Mouse (Mus musculus) intestine, embryonic 14.5 days (tissue): ENCODE results near the gene BC025920. TPM values are rescaled to one million over a fixed set of nuclear protein-coding genes. Genes with fewer than 3 reads are reported as not detected.

Experiments
- ATAC-seq: fragments of 200-750 bp; cut with Nextera tagmentation; replicated peaks from 2 replicates; pipeline ENCODE4 v1.8.0; 2017; ENCODE audit warnings: low read depth, moderate number of reproducible peaks, moderate TSS enrichment, moderate library complexity; ENCODE audit not compliant: low FRiP score, low TSS enrichment
- DNase-seq: peaks from one replicate; pipeline ENCODE4 v3.0.0-alpha.2; 2018; ENCODE audit warnings: low spot score
- H3K27ac ChIP-seq: fragments of 300-500 bp; sonication (generic); 2 replicates; pipeline ENCODE4 v1.5.1; 2014; ENCODE audit warnings: low read depth, mild to moderate bottlenecking, control low read depth
- H3K27me3 ChIP-seq: fragments of 300-500 bp; sonication (generic); replicated peaks from 2 replicates; pipeline ENCODE4 v1.6.1; 2014; ENCODE audit warnings: low read length, control low read depth; ENCODE audit not compliant: control insufficient read depth, insufficient read depth
- H3K36me3 ChIP-seq: fragments of 300-500 bp; sonication (generic); 2 replicates; pipeline ENCODE4 v1.6.1; 2014; ENCODE audit warnings: low read length, control low read depth; ENCODE audit not compliant: control insufficient read depth, insufficient read depth
- H3K4me1 ChIP-seq: fragments of 300-500 bp; sonication (generic); replicated peaks from 2 replicates; pipeline ENCODE4 v1.6.1; 2014; ENCODE audit warnings: low read length, control low read depth, mixed read lengths; ENCODE audit not compliant: control insufficient read depth, insufficient read depth
- H3K4me2 ChIP-seq: fragments of 300-500 bp; sonication (generic); 2 replicates; pipeline ENCODE4 v1.6.1; 2014; ENCODE audit warnings: low read length
- H3K4me3 ChIP-seq: fragments of 300-500 bp; sonication (generic); 2 replicates; pipeline ENCODE4 v1.5.1; 2014; ENCODE audit warnings: low read depth, low read length, control low read depth, mixed read lengths
- H3K9ac ChIP-seq: fragments of 300-500 bp; sonication (generic); 2 replicates; pipeline ENCODE4 v1.6.1; 2014; ENCODE audit warnings: mild to moderate bottlenecking, low read length
- H3K9me3 ChIP-seq: fragments of 300-500 bp; sonication (generic); 2 replicates; pipeline ENCODE4 v1.6.1; 2016; ENCODE audit warnings: low read length, control low read depth; ENCODE audit not compliant: control insufficient read depth
- WGBS: fragments of 180-500 bp; shearing (Covaris S2); extraction: QIAGEN DNeasy Blood & Tissue Kit; methylation state at CpG from one replicate; pipeline ENCODE4 v1.1.7; 2014; 5-methylcytosine and 5-hydroxymethylcytosine counted together
- polyA plus RNA-seq: library from polyadenylated mRNA; unstranded; fragments of >200 nt; fragmentation: Nextera tagmentation; extraction: Ambion mirVana; gene quantifications from 2 replicates; pipeline ENCODE4 v1.2.1, GENCODE M21; 2014

The BC025920 gene
- polyA plus RNA-seq, 1 experiment from 2014 or later: 0.61 TPM

DNA sequence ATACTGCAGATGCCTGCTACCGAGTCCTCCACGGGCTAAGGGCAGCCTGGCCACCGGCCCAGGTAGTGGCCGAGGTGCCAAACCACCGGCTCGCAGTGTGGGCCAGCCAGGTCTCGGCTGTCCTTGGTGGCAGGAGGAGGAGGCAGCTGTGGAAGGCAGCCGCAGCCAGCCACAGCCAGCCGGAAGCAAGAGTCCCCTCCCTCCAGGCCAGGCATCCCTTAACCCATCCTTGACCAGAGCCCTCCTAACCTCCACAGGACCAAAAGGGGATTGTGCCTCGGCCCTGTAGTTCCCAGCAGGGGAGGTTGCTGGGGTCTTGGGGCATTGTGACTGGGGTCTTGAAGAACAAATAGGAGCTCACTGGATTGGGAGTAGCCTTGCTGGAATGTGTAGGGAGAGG, 41.9 kb upstream of the BC025920 start:
- Histone ChIP-seq H3K27me3 (no peaks in the 10 kb centered on the region), H3K4me2 (peak overlapping the region; percentile 50), H3K9ac (0 out of 2 replicates have a peak overlapping the region, but pooled peaks have one; percentile 34), H3K27ac (peak overlapping the region; percentile 51), H3K4me1 (peaks cover 51% of the 10 kb centered on the region), H3K9me3 (no peaks in the 10 kb centered on the region), H3K4me3 (peak overlapping the region; percentile 25), H3K36me3 (peaks cover 41% of the 10 kb centered on the region)
- ATAC-seq: no peak
- 2% methylated on average over 10 of the region's 10 CpGs for WGBS
- peak; percentile 75 for DNase-seq

DNA sequence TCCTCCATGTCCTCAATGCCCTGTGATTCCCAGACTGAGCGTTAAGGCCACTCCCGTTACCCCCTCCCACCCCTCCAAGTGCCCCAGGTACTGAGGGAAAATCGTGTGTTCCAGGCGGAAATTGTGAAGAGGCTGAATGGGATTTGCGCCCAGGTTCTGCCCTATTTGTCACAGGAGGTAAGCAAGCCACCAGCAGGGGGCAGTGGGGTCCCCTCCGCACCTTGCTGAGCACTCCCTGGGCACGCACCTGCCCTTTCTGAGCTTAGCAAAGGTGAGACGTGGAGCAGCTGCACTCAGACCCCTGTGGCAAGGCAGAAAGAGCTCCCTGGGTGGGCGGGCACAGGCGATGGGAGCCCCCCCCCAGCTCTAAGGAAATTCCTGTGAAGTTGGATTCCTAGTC, 41.3 kb upstream of the BC025920 start:
- WGBS: 36% methylated on average over 10 of the region's 10 CpGs
- no peak overlapping the region for H3K4me2 ChIP-seq
- DNase-seq (peak; percentile 85), ATAC-seq (no peak)
- H3K27ac ChIP-seq: no peak overlapping the region
- peaks cover 56% of the 10 kb centered on the region for H3K4me1 ChIP-seq
- no peak overlapping the region for H3K9ac ChIP-seq
- peaks cover 41% of the 10 kb centered on the region for H3K36me3 ChIP-seq
- no peak overlapping the region for H3K4me3 ChIP-seq
- H3K9me3 ChIP-seq: no peaks in the 10 kb centered on the region
- no peaks in the 10 kb centered on the region for H3K27me3 ChIP-seq

DNA sequence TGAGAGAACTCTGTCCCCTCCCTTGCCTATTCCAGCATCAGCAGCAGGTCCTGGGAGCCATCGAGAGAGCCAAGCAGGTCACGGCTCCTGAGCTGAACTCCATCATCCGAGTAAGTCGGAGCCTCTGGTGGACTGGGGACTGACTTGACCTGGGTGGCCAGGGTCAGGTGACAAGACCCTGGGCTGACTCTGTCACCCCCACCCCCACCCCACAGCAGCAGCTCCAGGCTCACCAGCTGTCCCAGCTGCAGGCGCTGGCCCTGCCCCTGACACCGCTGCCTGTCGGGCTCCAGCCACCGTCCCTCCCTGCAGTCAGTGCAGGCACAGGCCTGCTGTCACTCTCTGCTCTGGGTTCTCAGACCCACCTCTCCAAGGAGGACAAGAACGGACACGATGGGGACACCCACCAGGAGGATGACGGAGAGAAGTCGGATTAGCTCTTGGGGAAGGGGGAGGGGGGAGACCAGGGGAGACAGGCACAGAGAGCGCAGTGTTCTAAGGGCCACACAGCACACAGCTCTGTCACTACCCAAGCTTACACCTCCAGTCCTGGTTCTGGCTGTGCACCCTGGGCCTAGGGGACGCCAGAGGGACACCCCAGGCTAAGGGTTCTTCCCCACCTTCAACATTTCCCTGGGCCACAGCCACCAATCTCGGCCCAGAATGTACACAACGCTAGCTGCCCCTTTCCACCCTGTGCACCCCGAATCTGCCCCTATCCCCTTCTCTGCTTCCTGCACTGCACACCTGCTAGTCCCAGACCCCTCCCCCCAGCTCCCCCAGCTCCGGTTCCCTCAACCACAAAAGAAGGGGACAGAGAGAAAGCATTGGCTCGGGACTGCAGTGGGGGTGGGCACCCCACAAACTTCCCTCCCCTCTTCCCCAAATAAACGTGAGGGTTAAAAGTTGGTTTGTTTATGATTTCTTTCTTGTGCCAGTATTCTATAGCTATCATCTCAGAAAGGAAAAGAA, 40.5 kb upstream of the BC025920 start:
- Histone ChIP-seq H3K36me3 (peaks cover 41% of the 10 kb centered on the region), H3K4me2 (no peak overlapping the region), H3K4me1 (peaks cover 64% of the 10 kb centered on the region), H3K27me3 (no peaks in the 10 kb centered on the region), H3K4me3 (no peak overlapping the region), H3K27ac (no peak overlapping the region), H3K9ac (no peak overlapping the region), H3K9me3 (no peaks in the 10 kb centered on the region)
- no peak for ATAC-seq
- WGBS: 47% methylated on average over 20 of the region's 20 CpGs
- DNase-seq: no peak

DNA sequence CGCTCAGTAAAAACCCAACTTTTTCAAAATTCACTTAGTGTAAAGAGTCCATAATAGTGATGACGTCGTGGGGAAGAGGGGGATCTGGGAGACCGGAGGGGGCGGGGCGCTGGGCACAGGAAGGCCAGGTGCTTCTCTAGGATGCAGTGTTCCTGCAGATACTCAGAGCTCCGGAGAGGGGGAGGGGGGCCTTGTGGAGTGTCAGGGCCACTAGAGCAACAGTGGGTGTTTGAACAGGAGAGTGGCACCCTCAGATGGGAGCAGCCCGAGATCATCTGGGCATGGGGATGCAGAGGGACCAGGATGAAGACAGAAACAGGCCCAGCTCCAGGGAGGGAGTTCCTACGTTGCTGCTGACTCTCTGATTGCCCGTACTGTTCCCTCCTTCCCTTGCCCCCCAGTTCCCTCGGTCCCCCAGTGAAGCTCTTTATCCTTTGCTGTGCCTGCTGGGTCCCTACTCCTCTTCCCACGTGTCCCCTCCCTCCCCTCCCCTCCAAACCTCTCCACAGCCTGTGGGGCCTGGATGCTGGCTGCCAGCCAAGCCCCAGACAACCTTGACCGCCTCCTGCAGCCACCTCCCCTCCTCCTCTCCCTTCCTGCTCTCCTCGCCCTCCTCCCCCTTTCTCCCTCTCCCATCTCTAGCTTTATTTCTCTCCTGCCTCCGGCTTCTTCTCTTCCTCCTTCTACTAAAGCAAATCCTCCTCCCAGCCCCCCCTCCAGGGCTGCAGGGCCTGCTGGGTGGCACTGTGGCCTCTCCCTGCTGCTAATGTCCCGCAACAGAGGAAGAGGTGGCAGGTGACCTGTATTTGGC, 37.5 kb upstream of the BC025920 start:
- Histone ChIP-seq H3K27ac (peak overlapping the region; percentile 52), H3K9ac (no peak overlapping the region), H3K4me3 (0 out of 2 replicates have a peak overlapping the region, but pooled peaks have one; percentile 15), H3K36me3 (peaks cover 28% of the 10 kb centered on the region), H3K4me1 (peaks cover 56% of the 10 kb centered on the region), H3K4me2 (peak overlapping the region; percentile 28), H3K27me3 (0 out of 2 replicates have a peak, but pooled peaks cover under 1% of the 10 kb centered on the region), H3K9me3 (no peaks in the 10 kb centered on the region)
- peak; percentile 79 for DNase-seq
- ATAC-seq: 0 out of 2 replicates have a peak, but pooled peaks have one; percentile 13
- 3% methylated on average over 16 of the region's 16 CpGs for WGBS

DNA sequence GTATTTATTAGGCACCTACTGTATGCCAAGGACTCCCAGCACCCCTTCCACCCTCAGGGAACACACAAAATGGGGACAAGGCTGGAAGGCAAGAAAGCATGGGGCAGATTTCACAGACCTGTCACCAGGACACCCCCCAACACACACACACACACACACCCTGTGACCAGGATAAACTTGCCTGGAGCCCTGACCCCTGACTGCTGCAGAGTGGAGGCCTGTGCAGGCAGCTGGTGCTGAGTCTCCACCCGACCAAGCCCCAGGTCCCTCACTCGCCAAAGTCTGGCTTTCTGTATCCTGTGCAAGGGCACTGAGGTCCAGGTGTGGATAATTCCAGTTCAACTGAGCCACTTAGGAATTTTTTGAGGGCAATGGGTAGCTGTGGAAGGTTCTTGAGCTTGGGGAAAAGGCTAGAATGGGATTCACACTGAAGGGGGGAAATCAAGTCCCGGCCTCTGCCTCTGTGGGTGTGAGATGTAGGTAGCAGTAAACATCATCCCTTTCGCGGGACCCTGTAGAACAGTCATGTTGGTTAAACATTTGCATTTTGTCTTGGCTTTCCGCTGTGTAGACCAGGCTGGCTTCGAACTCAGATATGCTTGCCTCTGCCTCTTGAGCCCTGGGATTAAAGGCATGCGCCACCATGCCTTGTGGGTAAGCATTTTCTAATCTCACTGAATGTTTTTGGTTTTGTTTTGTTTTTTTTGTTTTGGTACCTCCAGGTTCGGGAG, 36.4 kb upstream of the BC025920 start:
- no peak overlapping the region; the same call in 1 of the 2 replicates for H3K4me2 ChIP-seq
- H3K27me3 ChIP-seq: 0 out of 2 replicates have a peak, but pooled peaks cover 3% of the 10 kb centered on the region
- no peak overlapping the region for H3K4me3 ChIP-seq
- 65% methylated on average over 9 of the region's 9 CpGs for WGBS
- H3K27ac ChIP-seq: peak overlapping the region; percentile 86
- ATAC-seq: no peak
- H3K4me1 ChIP-seq: peaks cover 49% of the 10 kb centered on the region
- DNase-seq: peak; percentile 62
- no peaks in the 10 kb centered on the region for H3K9me3 ChIP-seq
- H3K36me3 ChIP-seq: peaks cover 23% of the 10 kb centered on the region
- no peak overlapping the region for H3K9ac ChIP-seq

DNA sequence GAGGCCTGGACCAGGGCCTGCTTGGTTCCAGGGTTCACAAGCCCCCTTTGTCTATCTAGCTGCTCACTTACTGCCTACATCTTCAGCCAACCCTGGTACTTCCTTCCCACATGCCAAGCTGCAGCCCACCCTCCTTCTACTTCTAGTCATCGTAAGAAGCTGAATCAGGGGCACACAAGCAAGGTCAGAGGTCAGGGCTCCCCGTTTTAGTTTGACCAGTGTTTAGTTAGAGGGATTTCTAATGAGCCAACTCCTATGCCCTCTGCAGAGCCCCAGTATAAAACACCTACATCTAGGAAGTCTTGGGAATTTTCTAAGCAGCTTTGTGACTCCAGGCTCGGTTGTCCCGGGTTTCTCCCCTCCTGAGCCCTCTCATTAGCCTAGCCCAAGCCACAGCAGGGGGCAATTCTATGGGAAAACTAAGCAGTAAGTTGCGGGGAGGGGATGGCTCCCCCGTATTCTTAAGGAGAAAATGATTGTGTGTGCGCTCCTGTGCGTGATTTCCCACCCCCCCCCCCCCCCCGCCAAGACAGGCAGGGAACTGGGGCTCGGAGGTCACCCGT, 35.8 kb upstream of the BC025920 start:
- Histone ChIP-seq H3K4me2 (peak overlapping the region; percentile 80), H3K9me3 (no peaks in the 10 kb centered on the region), H3K36me3 (peaks cover 17% of the 10 kb centered on the region), H3K4me1 (peaks cover 50% of the 10 kb centered on the region), H3K27ac (peak overlapping the region; percentile 86), H3K27me3 (0 out of 2 replicates have a peak, but pooled peaks cover 3% of the 10 kb centered on the region), H3K9ac (peak overlapping the region; percentile 18; the same call in 1 of the 2 replicates), H3K4me3 (peak overlapping the region; percentile 48)
- 3% methylated on average over 8 of the region's 11 CpGs for WGBS
- ATAC-seq (no peak), DNase-seq (peak; percentile 65)

DNA sequence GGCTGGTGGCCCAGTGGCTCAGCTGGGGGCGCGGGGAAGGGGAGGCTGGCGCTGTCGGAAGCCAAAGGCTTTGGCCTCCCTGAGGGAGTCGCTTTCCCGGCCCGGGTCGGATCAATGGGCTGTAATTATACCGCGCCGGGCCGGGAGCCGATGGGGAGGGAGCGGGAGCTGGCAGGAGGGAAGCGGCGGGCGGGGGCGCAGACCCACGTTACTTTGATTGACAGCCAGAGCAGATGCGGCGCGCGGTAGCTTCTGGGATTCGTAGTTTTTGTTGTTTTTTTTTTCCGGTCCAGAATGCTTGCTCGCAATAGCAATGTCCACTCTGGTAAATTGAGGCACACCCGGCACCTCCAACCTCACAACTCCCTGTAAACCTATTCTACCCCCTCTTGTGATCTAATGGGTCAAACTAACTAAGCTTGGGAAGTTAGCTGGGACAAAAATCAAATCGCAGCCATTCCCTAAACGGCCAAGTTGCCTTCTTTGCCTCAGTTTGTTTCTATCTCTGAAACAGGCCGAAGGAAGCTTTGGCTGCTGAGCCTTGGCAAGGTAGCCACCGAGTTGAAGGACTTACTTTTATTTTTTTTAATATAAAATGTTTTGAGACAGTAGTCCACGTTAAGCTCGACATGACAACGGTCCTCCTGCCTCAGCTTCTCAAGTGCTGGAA, 35.1 kb upstream of the BC025920 start:
- peaks cover 56% of the 10 kb centered on the region for H3K4me1 ChIP-seq
- ATAC-seq: peak; percentile 50
- peak overlapping the region; percentile 48 for H3K4me3 ChIP-seq
- H3K27ac ChIP-seq: peak overlapping the region; percentile 86
- peak overlapping the region; percentile 80 for H3K4me2 ChIP-seq
- H3K27me3 ChIP-seq: peaks cover 5% of the 10 kb centered on the region; the same call in 1 of the 2 replicates
- under 1% methylated on average over 30 of the region's 34 CpGs for WGBS
- peaks cover 10% of the 10 kb centered on the region for H3K36me3 ChIP-seq
- peak overlapping the region; percentile 36; the same call in 1 of the 2 replicates for H3K9ac ChIP-seq
- DNase-seq: peak; percentile 97
- no peaks in the 10 kb centered on the region for H3K9me3 ChIP-seq
